Mouse (Mus musculus) MEL-GATA-1-ER (cell line): ENCODE measurements at regions not wholly inside any gene's neighbourhood (a gene's known extent, or its start where the extent isn't known, plus 50 kb on each side); places are given as distances from the start of the nearest gene placed in this dataset.

ENCODE experiments used
- DNase-seq: peaks from one replicate; pipeline ENCODE4 v3.0.0-alpha.2; 2012; ENCODE audit warnings: low read depth; ENCODE audit errors: extremely low read depth

DNA sequence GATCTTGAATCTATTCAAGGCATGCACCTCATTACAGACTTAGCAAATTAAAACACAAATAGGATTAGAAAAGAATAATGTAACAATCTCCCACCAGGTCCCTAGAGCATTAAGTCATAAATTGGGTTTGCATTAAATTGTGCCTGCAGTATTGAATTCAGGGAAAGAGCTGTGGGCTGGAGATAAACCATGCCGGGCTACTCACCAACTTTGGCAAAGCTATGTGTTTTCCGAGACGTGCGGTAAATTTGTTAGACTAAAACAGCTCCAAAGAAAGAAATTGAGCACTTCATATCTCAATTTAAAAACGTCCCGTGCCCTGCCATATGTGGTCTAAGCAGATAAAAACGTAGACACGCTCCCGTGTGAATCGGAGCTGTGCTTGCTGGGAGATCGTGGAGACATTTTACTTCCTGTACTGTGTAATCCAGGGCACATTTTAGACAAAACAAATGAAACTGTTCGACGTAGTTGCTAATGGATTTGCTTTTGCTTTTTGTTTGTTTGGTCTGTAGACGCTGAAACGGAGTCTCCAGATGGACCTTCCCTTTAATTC is 219.5 kb downstream of the Snx10 start:
- no peak for DNase-seq

DNA sequence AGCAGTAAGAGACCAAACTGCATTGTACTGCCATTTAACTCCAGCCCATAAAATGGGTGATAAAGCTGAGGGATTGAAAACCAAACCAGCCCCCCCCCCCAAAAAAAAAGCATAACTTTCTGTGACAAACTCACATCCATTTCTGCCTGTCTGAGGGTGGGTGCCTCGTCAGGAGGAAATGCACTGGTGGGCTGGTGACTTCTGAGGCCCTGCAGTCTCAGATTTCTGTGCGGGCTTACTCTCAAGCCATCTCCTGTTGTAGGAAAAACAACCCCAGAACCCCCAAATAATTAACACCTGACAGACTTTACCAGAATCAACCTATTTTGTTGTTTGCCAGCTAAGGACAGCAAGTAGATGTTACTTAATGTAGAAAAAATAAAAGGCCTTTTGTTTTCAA is 220.9 kb downstream of the Snx10 start:
- DNase-seq: no peak

DNA sequence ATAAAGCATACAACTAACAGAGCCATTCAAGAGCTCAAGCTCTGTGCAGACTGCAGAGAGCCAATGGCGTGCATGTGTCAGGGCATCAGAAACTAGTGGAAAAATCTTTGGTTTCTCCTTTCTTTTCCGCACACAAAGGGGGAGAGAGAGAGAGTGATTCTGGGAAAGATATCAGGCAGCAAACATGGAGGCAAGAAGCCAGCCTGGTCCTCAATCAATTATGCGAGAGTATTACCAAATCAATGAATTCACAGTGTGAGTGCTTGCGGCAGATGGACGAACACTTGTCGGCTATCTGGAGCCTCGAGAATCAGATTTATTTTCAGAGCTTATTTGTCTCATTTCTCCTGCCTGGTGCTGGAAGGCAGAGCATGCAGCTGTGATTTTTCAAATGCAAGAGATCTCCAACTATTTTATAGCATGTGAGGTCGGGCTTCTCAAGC is 230.6 kb downstream of the Snx10 start:
- DNase-seq: no peak

DNA sequence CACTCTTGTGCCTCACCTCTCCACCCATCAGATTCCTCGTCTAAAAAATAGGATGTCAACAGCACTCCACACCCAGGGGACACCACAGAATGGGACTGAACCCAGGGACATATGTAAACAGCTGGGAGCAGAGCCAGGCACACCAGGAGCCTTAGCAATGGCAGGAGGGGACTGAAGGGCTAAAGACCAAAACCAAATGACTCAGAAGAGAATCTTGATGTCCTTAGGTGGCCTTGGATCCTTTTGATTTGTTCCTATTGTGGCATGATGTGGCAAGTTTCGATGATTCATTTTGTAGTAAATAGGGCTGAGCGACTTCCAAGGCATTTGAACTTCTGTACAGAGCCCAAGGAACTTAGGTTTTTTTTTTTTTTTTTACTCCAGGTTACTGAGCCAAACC is 233.4 kb downstream of the Snx10 start:
- no peak for DNase-seq

DNA sequence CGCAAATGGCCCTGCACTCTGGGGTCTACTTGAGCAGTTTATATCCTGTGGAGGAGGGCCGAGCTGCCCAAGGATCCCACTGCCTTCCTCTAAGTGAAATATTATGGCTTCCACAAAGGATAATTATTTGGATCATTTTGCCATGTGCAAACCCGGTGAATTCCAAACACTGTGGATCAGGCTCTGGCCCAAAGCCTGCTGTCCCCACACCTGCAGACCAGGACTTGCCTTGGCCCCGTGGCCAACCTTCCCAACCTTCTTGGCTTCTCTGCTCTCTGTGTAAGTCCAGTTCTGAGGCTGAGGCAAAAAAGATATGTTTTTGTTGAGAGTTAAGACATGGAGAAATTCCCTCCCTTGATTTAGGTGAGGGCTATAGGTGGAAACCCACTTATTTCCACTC is 234.0 kb downstream of the Snx10 start:
- DNase-seq: no peak

DNA sequence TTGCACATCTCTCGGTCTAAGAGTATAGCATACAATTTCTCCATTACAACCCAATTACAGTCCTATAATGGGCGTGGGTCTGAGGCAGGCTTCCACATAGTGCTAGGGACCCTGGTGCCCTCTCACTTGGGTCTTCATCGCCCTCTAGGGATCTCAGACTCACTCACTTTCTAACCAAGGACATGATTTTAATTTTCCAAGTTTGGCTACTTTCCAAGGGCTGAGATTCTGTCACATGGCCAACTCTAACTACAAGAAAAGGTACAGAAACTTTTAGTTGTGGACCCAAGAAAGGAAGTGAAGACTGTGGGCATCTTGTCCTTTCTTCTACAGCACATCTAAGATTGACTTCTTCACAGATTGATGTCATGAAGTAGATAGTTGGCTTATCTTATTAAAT is 235.1 kb downstream of the Snx10 start:
- no peak for DNase-seq

DNA sequence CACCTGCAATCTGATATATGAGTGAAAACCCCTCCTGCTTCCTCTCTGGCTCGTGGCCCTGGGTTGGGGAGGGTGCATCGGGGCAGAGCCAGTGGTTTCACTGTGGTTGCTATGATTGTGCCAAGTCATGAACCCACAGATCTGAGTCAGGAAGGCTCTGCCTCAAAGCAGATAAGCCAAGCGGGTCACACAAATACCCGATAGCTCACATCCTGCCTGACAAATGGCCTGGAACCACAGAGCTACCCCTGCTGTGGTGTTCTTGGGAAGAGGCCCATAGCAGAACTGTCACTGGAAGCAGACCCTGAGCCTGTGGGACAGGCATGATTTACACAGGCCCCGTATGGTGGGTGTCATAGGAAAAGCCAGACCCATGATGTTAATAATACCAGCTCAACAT is 236.7 kb downstream of the Snx10 start:
- DNase-seq: peak; percentile 17

DNA sequence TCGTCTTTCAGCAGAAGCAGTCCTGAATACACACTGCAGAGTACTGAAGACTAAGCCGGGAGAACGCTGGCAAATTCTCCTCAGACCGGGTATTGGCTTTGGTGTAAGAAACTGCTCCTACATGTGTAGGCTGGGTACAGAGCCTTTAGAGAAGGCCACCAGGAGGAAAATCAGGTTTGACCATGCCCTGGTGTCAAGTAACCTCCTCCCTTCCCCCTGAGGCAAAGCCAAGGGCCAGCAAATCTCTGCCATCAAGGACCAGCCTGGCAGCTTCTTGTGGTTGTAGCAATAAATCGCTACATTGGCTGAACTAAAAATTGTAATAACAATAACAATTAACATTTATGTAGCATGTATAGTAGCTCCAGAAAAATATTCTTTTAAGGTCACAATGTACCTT is 237.8 kb downstream of the Snx10 start:
- no peak for DNase-seq

DNA sequence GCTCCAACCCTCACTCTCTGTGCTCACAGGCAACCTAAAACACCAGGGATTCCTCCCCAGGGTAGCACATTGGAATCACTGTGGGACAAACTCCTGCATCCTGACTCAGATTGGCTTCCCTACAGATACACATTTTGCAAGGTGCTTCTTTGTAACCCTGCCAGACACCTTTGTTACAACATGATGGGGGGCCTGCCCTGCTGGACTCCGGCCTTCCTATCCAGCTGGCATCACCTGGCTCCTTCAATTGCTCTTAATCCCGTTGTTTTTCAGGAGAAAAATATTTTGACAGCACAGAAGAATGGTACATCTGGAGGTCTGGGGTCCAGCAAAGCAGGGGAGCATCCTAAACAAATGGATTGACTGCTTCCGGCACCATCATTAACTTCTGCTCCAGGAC is 242.8 kb downstream of the Snx10 start:
- no peak for DNase-seq

DNA sequence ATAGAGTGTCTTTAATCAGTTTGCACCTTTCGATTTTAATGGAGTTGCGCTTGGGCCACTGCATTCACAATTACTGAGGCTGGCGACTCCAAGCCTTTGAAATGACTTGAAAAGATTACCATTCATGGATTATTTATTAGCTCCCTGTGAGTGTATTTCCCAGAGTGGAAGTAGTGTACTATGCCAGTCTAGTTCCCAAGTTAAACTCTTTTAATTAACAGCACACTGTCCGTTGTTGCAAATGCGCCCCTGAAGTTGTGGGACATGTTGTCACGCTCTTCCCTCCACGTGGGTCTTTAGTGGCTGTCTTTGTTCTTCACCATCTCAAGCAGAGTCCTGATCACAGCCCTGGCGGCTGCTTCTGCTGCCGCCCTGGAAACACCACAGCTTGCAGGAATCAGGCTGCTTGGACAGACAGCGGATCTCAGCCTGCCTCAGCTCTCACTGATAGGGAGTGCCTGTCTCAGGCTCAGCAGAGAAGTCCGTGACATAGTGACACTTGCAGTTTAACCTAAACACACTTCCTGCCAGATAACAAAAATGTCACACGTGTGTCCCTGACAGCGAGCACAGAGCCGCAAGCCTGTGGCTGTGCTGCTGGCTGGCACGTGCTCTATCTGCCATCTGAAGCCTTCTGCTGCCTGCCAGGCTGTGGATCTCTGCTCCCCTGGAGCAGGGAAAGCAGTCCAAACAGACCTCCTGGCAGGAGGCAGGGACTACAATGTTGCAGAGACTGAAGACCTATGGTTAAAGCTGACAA is 244.1 kb downstream of the Snx10 start:
- DNase-seq: peak; percentile 44

DNA sequence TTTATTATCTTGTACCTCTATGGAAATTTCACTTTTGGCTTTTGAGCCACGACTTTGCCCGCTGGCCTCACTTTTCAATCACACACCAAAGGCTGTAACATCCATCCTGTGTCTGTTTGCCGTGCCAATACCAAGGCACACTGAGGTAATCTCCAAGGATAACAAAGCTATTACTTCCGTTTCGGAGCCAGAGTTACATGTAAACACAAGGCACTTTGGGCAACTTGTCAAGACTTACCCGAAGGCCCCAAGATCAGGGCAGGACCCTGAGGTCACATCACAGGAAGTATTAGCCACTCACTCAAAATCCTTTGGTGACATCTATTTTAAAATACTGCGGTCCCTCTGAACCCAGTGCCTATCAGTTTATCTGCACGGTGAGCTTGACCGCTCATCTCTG is 241.3 kb downstream of the Skap2 start:
- DNase-seq: no peak

DNA sequence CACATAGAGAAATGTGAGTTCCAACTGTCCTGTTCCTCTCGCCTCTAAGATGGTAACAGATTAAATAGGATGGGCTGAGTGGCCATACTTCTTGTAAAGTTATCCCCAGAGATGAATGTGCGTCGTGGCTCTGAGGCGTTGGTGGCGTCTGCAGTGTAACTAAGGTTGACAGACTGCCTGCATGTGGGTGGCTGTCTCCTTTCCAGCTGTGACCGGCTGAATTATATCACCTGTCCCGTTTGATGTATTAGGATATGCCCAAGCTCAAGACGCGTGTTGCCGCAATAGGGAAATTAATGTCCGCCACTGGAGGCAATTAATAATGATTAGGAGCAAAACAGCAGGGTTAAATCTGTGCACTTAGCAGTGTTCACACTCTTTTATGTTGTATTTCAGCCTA is 240.9 kb downstream of the Skap2 start:
- DNase-seq: no peak

DNA sequence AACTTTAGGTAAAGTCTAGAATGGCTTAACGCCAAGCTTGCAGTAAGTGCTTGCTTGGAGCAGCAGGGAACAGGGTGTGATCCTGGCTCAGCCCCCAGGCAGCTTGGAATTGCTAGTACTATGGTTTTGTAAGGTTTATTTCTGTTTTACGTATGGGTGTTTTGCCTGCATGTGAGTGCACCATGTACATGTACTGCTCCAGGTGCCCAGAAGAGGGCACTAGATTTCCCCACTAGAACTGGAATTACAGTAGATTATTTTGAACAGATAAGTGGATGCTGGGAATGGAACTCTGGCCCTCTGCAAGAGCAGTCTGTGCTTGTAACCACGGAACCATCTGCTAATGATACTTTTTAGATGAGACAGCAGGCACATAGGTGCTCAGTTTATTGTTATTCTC is 237.6 kb downstream of the Skap2 start:
- peak; percentile 1 for DNase-seq

DNA sequence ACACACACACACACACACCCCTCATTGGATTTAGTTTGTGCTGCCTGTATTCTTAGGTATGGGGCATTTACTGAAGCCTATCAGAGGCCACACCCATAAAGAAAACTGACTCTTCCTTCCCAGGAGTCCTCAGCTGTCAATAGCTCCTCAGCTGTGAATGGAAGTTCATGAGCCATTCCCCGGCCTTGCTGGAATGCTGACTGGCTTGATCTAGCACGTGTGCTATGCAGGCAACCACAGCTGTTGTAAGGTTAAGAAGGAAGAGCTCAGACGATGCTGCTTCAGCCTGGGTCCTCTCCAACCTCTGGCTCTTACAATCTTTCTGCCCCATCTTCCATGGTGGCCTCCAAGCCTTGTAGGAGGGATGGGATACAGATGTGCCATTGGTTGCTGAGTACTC is 226.7 kb downstream of the Skap2 start:
- DNase-seq: no peak

DNA sequence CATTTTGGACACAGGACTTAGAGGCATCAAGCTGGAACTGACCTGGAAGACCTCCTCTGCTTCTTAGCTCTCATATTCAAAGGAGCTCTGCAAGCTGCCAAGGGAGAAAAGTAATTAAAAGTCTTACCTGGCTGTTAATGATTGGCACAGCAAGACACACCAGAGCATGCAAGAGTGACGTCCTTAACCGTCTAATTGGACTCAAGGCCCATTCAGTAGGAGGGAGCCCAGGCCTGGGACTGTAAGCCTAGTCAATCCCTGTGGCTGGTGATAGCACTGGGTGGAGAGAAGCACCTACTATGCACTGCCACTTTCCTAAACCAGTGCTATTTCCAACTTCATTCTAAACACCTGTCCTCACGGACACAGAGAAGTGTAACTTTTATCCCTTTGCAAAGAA is 225.5 kb downstream of the Skap2 start:
- DNase-seq: no peak

DNA sequence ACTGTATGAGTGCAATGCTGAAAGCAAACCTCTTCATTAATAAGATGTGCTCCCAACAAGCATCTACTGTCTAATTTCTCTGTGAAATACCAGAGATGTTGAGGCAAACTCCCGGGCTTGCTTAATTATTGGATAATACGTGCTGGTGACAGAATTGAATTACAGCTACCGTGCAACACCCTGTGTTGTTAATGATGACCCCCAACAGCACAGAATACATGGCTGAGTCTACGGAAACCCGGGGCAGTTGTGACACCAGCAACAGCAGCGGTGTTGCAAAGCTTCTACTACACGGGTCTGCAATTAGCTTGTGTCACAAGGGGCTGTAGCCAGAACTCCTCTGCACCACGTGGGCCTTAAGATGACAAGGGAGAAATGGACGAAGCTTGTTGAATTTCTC is 224.2 kb downstream of the Skap2 start:
- DNase-seq: no peak

DNA sequence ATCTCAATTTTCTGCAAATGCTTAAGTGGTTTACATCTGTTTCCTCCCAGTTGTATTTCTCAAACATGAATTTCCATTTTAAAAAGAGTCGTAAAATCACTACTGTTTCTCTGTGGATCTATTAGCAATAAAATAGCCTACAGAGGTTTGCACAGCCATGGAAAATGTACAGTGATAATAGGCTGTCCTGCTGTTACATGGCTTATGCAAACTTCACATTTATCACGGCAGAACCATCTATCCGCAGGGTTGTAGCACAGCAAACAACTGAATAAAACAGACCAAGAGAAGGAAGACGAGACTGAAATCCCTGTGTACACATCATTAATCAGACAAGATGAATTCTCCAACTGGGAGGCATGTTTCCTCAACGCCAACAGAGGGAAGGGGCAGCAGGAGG is 222.1 kb downstream of the Skap2 start:
- no peak for DNase-seq

DNA sequence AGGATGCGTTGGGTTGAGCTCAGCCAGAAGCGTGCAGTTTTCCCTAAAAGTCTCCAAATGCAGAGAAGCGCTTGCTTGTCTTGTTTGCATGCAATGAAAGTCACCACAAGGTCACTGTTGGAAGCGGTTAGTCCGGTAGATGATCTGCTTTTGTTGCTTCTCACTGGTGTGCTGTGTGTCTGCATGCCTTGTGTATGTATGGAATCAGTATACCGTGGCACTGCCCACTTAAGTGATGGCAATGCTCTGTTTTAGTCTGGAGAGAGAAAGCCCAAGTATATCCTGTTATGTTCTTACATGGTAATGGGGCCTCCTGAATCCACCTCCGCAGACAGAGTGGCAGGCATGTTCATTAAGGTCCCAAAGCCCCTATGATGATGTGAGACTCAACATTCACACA is 221.7 kb downstream of the Skap2 start:
- no peak for DNase-seq

DNA sequence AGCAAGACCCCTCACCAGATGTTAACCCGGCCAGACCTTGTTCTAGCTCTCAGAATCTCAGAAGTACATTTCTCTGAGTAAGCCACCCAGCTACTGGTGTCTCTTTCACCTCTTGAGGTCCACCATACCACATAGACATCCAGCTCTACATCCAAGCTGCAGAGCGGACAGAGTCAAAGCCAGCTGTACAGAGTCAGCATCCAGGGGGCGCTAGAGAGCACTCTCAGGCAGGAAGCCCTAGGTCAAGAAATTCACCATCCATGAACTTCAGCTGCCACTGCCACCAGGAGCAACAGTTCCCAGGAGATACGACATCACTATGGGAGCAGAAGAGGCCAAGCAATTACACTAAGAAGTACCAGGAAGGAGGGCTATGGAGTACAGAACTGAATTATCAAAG is 217.0 kb downstream of the Skap2 start:
- peak; percentile 8 for DNase-seq

DNA sequence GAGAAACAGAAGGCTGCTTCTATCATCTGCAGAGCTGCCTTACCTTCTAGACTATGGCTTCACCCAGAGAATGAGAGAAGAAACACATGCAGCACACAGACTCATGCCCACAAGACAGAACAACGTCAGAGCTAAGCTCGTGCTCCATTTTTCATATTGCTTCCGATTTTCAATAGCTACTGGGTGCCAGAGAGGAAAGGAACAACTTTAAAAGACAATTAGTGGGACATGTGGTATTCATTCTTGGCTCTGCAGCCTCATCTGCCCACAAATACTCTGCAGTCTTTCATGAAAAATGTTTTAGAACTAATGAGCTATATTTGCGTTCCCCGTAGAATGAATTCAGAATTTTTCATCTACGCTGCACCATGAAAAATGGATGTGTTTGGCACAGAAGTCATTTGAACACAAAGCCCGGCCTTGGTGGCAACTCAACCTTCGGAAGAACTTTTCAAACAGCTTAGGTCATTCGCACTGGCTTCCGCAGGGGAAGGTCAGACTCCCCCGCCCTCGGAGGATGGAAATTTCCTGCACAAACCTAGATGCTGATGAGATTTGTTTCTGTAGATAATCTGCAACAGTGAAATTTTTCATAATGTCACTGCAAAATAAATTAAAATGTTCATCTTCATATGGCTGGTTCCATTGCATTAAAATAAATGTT is 213.6 kb downstream of the Skap2 start:
- no peak for DNase-seq

DNA sequence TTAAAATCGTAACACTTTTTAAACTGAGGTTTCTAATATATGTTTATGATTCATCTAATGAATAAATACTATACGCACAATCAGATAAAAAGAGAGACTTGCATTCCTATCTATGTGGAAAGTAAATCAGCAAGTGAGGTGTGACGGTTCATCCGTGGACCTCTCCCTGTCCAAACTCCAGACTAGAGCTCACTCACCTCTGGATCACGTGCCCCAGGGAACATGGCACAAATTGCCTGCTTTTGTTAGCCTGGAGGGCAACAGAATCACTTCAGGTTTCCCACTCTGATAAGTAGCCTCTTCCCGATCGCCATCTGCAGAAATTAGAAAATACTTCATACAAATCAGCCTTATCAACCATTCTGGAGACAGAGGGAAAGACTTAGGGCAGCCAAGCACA is 206.7 kb downstream of the Skap2 start:
- no peak for DNase-seq
